Mouse (Mus musculus) hindbrain, embryonic 15.5 days (tissue): Measurements from ENCODE around the gene Fam187b. TPM values are rescaled to one million over a fixed set of nuclear protein-coding genes. Genes with fewer than 3 reads are reported as not detected.
"Not testable (repeated sequence)": the region's sequence is repeated elsewhere in the genome, so short reads cannot be mapped to it uniquely, and the experiment has no call there.

Experiments
- ATAC-seq: fragments of 200-750 bp; cut with Nextera tagmentation; 2 replicates; pipeline ENCODE4 v1.8.0; 2017; ENCODE audit warnings: low read depth, moderate number of reproducible peaks, moderate TSS enrichment; ENCODE audit not compliant: low FRiP score
- H3K27ac ChIP-seq: fragments of 300-500 bp; sonication (generic); replicated peaks from 2 replicates; pipeline ENCODE4 v1.5.1; 2015; ENCODE audit warnings: mild to moderate bottlenecking, inconsistent platforms
- H3K27me3 ChIP-seq: fragments of 300-500 bp; sonication (generic); 2 replicates; pipeline ENCODE4 v1.6.1; 2015; ENCODE audit warnings: control low read depth, inconsistent platforms
- H3K36me3 ChIP-seq: fragments of 300-500 bp; sonication (generic); 2 replicates; pipeline ENCODE4 v1.6.1; 2015; ENCODE audit warnings: control low read depth, inconsistent platforms
- H3K4me1 ChIP-seq: fragments of 300-500 bp; sonication (generic); replicated peaks from 2 replicates; pipeline ENCODE4 v1.6.1; 2015; ENCODE audit warnings: control low read depth, inconsistent platforms
- H3K4me2 ChIP-seq: fragments of 300-500 bp; sonication (generic); 2 replicates; pipeline ENCODE4 v1.6.1; 2015; ENCODE audit warnings: moderate library complexity, mild to moderate bottlenecking, inconsistent platforms
- H3K4me3 ChIP-seq: fragments of 300-500 bp; sonication (generic); 2 replicates; pipeline ENCODE4 v1.5.1; 2015; ENCODE audit warnings: mild to moderate bottlenecking, inconsistent platforms
- H3K9ac ChIP-seq: fragments of 300-500 bp; sonication (generic); 2 replicates; pipeline ENCODE4 v1.6.1; 2015; ENCODE audit warnings: inconsistent platforms
- H3K9me3 ChIP-seq: fragments of 300-500 bp; sonication (generic); 2 replicates; pipeline ENCODE4 v1.6.1; 2016; ENCODE audit warnings: control low read depth, inconsistent platforms
- WGBS: fragments of 180-500 bp; shearing (Covaris S2); methylation state at CpG from one replicate; pipeline ENCODE4 v1.1.7; 2015; 5-methylcytosine and 5-hydroxymethylcytosine counted together
- polyA plus RNA-seq: library from polyadenylated mRNA; unstranded; fragments of >200 nt; fragmentation: Nextera tagmentation; extraction: Ambion mirVana; gene quantifications from 2 replicates; pipeline ENCODE4 v1.2.1, GENCODE M21; 2015

The Fam187b gene
- 0.69 and 1.1 TPM in 2 replicates for polyA plus RNA-seq

DNA sequence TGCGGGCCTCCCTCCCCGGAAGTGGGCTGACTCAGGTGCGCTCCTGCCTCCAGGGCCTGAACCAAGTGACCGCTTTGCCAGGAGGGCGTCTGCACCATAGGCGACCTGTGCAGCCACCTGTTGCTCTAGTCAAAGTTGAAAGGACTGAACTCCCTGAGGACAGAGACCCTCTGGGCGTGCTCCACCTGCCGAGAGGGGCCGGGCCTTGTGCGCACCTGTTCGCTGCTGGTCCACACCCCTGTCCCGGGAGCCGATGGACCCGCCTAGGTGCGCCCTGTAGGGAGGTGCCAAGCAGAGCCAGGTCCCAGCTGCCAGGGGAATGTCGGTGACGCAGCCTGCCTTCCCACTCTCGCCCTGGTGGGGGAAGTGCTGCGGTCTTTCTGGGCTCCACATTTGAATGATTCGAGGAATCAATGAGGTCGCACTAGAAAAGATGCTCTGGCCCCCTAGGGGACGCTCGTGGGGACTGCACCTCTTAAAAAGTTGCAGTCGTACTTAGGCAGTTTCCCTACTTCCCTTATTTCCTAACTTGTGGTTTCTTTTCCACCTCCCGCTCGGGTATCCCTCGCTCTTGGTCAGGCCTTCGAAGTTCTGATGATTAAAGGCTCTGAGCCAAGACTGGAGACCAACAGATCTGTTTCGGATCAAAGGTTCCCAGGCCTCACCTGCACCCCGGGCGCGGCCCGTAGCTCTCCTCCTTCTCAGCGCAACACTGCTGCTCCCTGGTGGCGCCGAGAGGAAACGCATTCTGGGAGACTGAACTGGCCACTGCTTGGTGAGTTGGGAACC, at the start of gene Fam187b:
Fam187b (plus strand) TSS at position 290 of the 789 bp plus-strand sequence.
- peak within 1 kb of the TSS; percentile 24; the same call in 1 of the 2 replicates for H3K9ac ChIP-seq

DNA sequence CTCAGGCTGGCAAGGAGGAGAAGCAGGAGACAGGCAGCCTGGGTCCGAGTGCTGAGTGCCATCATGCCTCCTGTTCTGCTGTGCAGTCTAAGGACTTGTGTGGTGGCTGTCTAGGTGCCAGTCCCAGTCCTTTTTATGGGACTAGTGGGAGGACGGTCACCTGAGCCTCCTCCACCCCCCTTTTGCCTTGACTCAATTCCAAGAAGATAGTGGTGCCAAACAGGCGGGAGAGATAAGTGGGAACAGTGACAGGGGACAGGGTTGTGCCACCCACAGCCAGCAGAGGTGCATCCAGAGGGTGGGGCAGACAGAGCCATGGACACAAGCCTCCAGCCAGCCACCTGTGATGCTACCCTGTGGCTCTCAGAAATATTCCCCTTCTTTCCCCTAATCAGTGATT, 49.5 kb upstream of the Fam187b start:
- H3K9me3 ChIP-seq: no peaks in the 10 kb centered on the region
- H3K36me3 ChIP-seq: no peaks in the 10 kb centered on the region
- no peaks in the 10 kb centered on the region for H3K4me1 ChIP-seq
- no peaks in the 10 kb centered on the region for H3K27me3 ChIP-seq
- H3K27ac ChIP-seq: no peak overlapping the region
- no peak overlapping the region for H3K4me3 ChIP-seq
- 70% methylated on average over 3 of the region's 3 CpGs for WGBS
- H3K4me2 ChIP-seq: no peak overlapping the region
- ATAC-seq: no peak
- H3K9ac ChIP-seq: no peak overlapping the region

More for the DNA sequence above, at the start of gene Fam187b:
- H3K9me3 ChIP-seq: no peaks in the 10 kb centered on the region
- H3K4me2 ChIP-seq: peak within 1 kb of the TSS; percentile 62
- H3K4me1 ChIP-seq: peaks cover 16% of the 10 kb centered on the region
- peak; percentile 69 for ATAC-seq
- no peaks in the 10 kb centered on the region for H3K36me3 ChIP-seq
- peak within 1 kb of the TSS; percentile 65 for H3K27ac ChIP-seq
- peaks cover 21% of the 10 kb centered on the region for H3K27me3 ChIP-seq
- WGBS: under 1% methylated on average over 37 of the region's 37 CpGs
- H3K4me3 ChIP-seq: peak within 1 kb of the TSS; percentile 33

DNA sequence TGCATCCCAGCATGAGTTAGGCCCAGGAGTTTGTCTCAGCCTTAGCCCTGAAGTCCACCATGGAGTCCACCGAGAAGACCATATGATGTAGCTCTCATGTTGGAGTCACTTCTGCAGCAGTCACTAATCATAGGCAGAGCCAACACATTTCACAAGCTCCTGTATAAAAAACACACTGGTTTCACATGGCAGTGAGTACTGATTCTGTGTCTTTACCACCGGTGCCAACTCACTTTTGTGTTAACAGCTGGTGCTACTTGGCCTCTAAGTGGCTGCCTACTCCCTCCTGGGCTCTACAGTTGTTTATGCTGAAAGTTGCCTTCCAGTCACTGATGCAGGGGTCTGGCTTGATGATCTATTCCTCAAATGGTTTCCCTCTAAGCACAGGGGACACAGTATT, 49.0 kb upstream of the Fam187b start, which contains the start of gene Hamp2:
Hamp2 (minus strand) TSS at position 101 of the 400 bp plus-strand sequence.
- not testable (repeated sequence) for H3K9me3 ChIP-seq, H3K9ac ChIP-seq, H3K4me3 ChIP-seq, H3K27me3 ChIP-seq, H3K27ac ChIP-seq, H3K4me1 ChIP-seq, ATAC-seq, H3K4me2 ChIP-seq, H3K36me3 ChIP-seq
- 78% methylated on average over 2 of the region's 2 CpGs for WGBS

DNA sequence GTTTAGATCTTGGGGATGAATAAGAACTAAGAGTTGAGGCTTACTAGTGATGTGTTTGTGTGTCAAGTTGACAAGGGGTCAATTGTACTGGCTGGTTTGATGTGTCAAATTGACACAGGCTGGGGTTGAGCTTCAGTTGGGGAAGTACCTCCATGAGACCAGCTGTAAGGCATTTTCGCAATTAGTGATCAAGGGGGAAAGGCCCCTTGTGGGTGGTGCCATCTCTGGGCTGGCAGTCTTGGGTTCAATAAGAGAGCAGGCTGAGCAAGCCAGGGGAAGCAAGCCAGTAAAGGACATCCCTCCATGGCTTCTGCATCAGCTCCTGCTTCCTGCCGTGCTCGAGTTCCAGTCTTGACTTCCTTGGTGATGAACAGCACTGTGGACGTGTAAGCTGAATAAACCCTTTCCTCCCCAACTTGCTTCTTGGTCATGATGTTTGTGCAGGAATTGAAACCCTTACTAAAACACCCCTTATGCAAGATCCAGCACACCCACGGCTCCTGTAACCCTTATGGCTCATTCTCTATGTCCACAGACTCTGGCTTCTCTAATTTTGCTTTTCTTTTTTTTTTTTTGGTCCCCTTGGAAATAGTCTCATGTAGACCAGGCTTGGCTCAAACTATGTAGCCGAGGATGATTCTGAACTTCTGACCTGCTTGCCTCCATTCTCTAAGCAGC, 38.0 kb upstream of the Fam187b start:
- not testable (repeated sequence) for H3K9ac ChIP-seq, H3K4me2 ChIP-seq, H3K36me3 ChIP-seq, H3K4me3 ChIP-seq, ATAC-seq, H3K9me3 ChIP-seq, H3K27ac ChIP-seq, H3K27me3 ChIP-seq, H3K4me1 ChIP-seq
- 81% methylated on average over 6 of the region's 6 CpGs for WGBS

DNA sequence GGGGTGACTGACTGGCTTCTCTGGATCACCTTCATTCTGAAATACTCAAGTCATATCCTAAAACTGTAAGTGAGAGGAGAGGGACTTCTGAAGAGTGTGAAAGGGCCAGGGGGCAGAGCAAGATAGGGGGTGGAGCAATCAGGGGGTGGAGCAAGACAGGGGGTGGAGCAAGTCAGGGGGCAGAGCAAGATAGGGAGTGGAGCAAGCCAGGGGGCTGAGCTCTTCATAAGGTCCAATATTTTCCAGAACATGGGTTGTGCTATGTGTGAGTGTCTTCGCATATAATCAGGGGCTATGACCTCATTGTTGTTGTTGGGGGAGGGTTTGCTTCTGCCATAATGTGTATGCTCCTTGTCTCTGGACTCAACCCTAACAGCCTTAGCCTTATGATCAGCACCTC, 33.5 kb upstream of the Fam187b start:
- H3K9ac ChIP-seq, H3K4me3 ChIP-seq, H3K36me3 ChIP-seq, H3K27ac ChIP-seq, H3K9me3 ChIP-seq, H3K4me2 ChIP-seq, ATAC-seq, H3K27me3 ChIP-seq, H3K4me1 ChIP-seq: not testable (repeated sequence)
- WGBS: 77% methylated on average over 1 of the region's 1 CpGs

DNA sequence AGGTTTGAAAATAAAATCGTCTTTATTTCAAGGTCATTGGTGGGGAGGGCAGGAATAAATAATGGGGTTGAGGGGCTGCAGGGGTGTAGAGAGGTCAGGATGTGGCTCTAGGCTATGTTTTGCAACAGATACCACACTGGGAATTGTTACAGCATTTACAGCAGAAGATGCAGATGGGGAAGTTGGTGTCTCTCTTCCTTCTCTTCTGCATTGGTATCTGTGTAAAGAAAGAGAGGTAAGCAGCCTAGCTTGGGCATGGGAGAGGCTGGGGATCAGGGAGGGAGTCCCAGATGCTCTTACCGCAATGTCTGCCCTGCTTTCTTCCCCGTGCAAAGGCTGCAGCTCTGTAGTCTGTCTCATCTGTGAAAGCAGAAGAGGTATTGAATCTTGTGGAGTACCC, 31.2 kb upstream of the Fam187b start:
- not testable (repeated sequence) for H3K27me3 ChIP-seq, H3K4me3 ChIP-seq, H3K9me3 ChIP-seq, H3K27ac ChIP-seq, H3K4me2 ChIP-seq, ATAC-seq, H3K9ac ChIP-seq, H3K4me1 ChIP-seq, H3K36me3 ChIP-seq
- WGBS: 65% methylated on average over 3 of the region's 3 CpGs

DNA sequence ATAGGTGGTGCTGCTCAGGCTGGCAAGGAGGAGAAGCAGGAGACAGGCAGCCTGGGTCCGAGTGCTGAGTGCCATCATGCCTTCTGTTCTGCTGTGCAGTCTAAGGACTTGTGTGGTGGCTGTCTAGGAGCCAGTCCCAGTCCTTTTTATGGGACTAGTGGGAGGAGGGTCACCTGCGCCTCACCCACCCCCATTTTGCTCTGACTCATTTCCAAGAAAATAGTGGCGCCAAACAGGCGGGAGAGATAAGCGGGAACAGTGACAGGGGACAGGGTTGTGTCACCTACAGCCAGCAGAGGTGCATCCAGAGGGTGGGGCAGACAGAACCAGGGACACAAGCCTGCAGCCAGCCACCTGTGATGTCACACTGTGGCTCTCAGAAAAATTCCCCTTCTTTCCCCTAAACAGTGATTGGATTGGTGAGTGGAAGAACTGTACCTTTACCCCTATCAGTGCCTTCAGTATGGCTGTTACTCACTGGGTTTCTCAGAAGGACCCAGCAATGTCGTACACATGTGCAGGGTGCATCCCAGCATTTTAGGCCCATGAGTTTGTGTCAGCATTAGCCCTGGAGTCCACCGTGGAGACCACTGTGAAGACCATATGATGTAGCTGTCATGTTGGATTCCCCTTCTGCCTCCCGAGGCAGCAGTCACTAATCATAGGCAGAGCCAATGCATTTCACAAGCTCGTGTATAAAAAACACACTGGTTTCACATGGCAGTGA, 29.5 kb upstream of the Fam187b start, which contains the start of gene Hamp:
Hamp (minus strand) TSS at position 124 of the 727 bp plus-strand sequence.
- no peaks in the 10 kb centered on the region for H3K4me1 ChIP-seq
- no peaks in the 10 kb centered on the region for H3K27me3 ChIP-seq
- WGBS: 71% methylated on average over 9 of the region's 9 CpGs
- H3K36me3 ChIP-seq: peaks cover 9% of the 10 kb centered on the region
- H3K4me2 ChIP-seq: no peak within 1 kb of the TSS
- no peak within 1 kb of the TSS for H3K27ac ChIP-seq
- H3K9ac ChIP-seq: no peak within 1 kb of the TSS
- H3K9me3 ChIP-seq: no peaks in the 10 kb centered on the region
- no peak within 1 kb of the TSS for H3K4me3 ChIP-seq
- ATAC-seq: peak; percentile 66; the same call in 1 of the 2 replicates

DNA sequence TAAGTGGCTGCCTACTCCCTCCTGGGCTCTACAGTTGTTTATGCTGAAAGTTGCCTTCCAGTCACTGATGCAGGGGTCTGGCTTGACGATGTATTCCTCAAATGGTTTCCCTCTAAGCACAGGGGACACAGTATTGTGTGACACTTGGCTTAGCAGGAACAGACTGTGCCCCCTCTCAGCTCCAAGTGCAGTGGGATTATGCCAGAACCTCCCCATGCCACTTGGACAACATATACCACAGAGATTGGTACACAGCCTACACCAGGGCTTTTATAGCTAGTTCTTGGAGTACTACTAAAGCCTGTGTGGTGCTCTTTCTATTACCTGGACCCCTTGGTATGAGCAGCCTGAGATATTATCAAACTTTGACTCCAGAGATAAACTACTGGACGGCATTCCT, 28.9 kb upstream of the Fam187b start:
- H3K9me3 ChIP-seq, H3K27ac ChIP-seq, H3K9ac ChIP-seq, H3K27me3 ChIP-seq, H3K4me1 ChIP-seq, H3K4me2 ChIP-seq, H3K4me3 ChIP-seq, ATAC-seq: not testable (repeated sequence)
- WGBS: 69% methylated on average over 2 of the region's 2 CpGs
- peaks cover 14% of the 10 kb centered on the region for H3K36me3 ChIP-seq

DNA sequence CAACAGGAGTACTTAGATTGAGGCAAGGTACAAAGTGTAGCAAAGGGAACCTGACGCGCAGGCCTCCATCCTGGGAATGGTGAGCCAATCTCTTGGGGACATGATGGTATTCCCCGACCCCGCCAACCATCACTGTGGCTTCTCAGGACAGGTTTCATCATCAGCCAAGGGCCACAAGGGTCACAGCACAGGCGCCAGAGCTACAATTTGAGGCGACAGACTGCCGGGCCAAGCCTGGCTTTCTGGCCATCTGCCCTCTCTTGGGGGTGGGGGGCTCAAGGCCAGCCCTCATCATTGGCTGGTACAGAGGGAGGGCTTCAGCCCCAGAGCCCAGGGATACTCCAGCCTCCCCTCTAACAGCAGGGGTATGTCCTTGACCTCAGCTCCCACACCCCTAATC, 28.1 kb upstream of the Fam187b start:
- H3K27me3 ChIP-seq, H3K4me2 ChIP-seq, H3K27ac ChIP-seq, H3K4me3 ChIP-seq, H3K9ac ChIP-seq, H3K9me3 ChIP-seq, ATAC-seq, H3K4me1 ChIP-seq: not testable (repeated sequence)
- H3K36me3 ChIP-seq: peaks cover 22% of the 10 kb centered on the region
- 91% methylated on average over 7 of the region's 7 CpGs for WGBS

DNA sequence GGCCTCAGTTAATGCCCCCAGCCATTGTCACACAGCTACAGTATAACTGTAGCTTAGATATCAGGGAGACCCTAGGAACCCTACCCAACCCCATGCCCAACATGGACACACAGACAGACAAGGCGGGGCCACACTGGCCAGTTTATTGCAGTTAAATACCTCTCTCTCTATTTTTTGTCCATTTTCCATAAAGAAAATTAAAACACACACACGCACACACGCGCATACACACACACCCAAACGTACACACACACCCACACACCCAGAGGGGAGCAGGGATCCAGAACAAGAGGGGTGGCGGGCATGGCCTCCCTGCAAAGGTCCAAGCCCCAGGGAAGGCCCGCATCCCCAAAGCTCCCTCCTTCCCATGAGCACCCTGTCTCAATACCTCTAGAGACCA, 27.7 kb upstream of the Fam187b start:
- Histone ChIP-seq H3K27me3 (no peaks in the 10 kb centered on the region), H3K9ac (no peak overlapping the region), H3K4me1 (no peaks in the 10 kb centered on the region), H3K9me3 (no peaks in the 10 kb centered on the region), H3K27ac (no peak overlapping the region), H3K4me2 (no peak overlapping the region), H3K36me3 (peaks cover 23% of the 10 kb centered on the region), H3K4me3 (no peak overlapping the region)
- ATAC-seq: no peak
- WGBS: 98% methylated on average over 7 of the region's 7 CpGs

DNA sequence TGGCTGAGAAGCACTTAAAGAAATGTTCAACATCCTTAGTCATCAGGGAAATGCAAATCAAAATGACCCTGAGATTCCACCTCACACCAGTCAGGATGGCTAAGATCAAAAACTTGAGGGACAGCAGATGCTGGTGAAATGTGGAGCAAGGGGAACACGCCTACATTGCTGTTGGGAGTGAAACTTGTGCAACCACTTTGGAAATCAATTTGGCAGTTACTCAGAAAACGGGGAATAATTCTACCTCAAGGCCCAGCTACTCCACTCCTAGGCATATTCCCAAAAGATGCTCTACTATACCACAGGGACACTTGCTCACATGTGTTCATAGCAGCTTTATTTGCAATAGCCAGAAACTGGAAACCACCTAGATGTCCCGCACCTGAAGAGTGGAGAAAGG, 23.7 kb upstream of the Fam187b start:
- 94% methylated on average over 3 of the region's 3 CpGs for WGBS
- H3K9me3 ChIP-seq, H3K27ac ChIP-seq, H3K4me2 ChIP-seq, H3K9ac ChIP-seq, H3K4me1 ChIP-seq, ATAC-seq, H3K4me3 ChIP-seq, H3K27me3 ChIP-seq: not testable (repeated sequence)
- H3K36me3 ChIP-seq: peaks cover 49% of the 10 kb centered on the region
